ENCODE assay signal across 10 mouse cellular contexts in genomic region chr11:100609997-100610680, GRCm38 (mm10). TPM values are rescaled to one million over a fixed set of nuclear protein-coding genes. Genes with fewer than 3 reads are reported as not detected.
DNase-seq lines count a peak whose midpoint lies in the region; ATAC-seq and TF ChIP-seq lines count a peak whose summit lies in the region.
"Had no signal": no experiment of that assay in that cellular context is flagged by ENCODE, and none has a peak within 500 bp of the region (broad histone marks: within the 10 kb centered on the region; RNA-seq: fewer than 3 reads in every experiment).

No protein-coding gene starts in this region.

- no peak for DNase-seq in hindbrain, postnatal 0 days (ENCODE audit: low spot score)
- DNase-seq in hindbrain, embryonic 10.5 days (ENCODE audit: low spot score), result no peak
- DNase-seq in T-cell, adult 2 months (ENCODE audit: low spot score), result peak; percentile 62
- DNase-seq in left cerebral cortex, postnatal 14 days (ENCODE audit: low spot score in 2 of 2), result no peak
- DNase-seq in spleen, postnatal 10 days (ENCODE audit: low spot score in 2 of 2), result no peak

- no peak for TF ChIP-seq CTCF in hindbrain, postnatal 0 days (IDR thresholded peaks at IDR 0.05; ENCODE audit: low read depth)

- no peak overlapping the region for H3K4me2 ChIP-seq in hindbrain, postnatal 0 days (ENCODE audit: low read depth, low read length)
- peak overlapping the region; percentile 8; the same call in 1 of the 2 replicates for H3K4me2 ChIP-seq in heart, embryonic 12.5 days
- H3K4me2 ChIP-seq in limb, embryonic 15.5 days, result no peak overlapping the region

- no peaks in the 10 kb centered on the region for H3K27me3 ChIP-seq in hindbrain, postnatal 0 days (ENCODE audit: insufficient read depth, low read length)
- no peaks in the 10 kb centered on the region for H3K27me3 ChIP-seq in hindbrain, embryonic 10.5 days (ENCODE audit: insufficient read depth, poor library complexity, severe bottlenecking)
- H3K27me3 ChIP-seq in heart, embryonic 12.5 days (replicated peaks), result no peaks in the 10 kb centered on the region
- H3K27me3 ChIP-seq in limb, embryonic 15.5 days, result no peaks in the 10 kb centered on the region
- H3K27me3 ChIP-seq: megakaryocyte, embryonic 14.5 days; Patski had no signal

- H3K4me1 ChIP-seq in hindbrain, postnatal 0 days (ENCODE audit: insufficient read depth, low read length), result no peaks in the 10 kb centered on the region; the same call in 1 of the 2 replicates
- no peaks in the 10 kb centered on the region for H3K4me1 ChIP-seq in hindbrain, embryonic 10.5 days (replicated peaks)
- peaks cover 47% of the 10 kb centered on the region for H3K4me1 ChIP-seq in heart, embryonic 12.5 days (replicated peaks)
- peaks cover 14% of the 10 kb centered on the region for H3K4me1 ChIP-seq in limb, embryonic 15.5 days

- ATAC-seq in hindbrain, postnatal 0 days, result no peak
- no peak for ATAC-seq in heart, embryonic 12.5 days (ENCODE audit: insufficient number of reproducible peaks, low FRiP score)
- ATAC-seq in limb, embryonic 15.5 days (ENCODE audit: insufficient number of reproducible peaks, low FRiP score, low TSS enrichment, low read depth), result no peak
- ATAC-seq: forebrain, embryonic 14.5 days; Patski had no signal

- H3K27ac ChIP-seq in hindbrain, postnatal 0 days, result peak overlapping the region; percentile 21
- no peak overlapping the region for H3K27ac ChIP-seq in hindbrain, embryonic 10.5 days
- H3K27ac ChIP-seq in heart, embryonic 12.5 days (ENCODE audit: poor library complexity, severe bottlenecking), result peak overlapping the region; percentile 69
- H3K27ac ChIP-seq in limb, embryonic 15.5 days, result peak overlapping the region; percentile 44

- peak overlapping the region; percentile 9; the same call in 1 of the 2 replicates for H3K9ac ChIP-seq in hindbrain, postnatal 0 days (replicated peaks; ENCODE audit: low read length)
- peak overlapping the region; percentile 44; the same call in 1 of the 2 replicates for H3K9ac ChIP-seq in heart, embryonic 12.5 days
- H3K9ac ChIP-seq in limb, embryonic 15.5 days, result no peak overlapping the region

- H3K36me3 ChIP-seq in hindbrain, postnatal 0 days (ENCODE audit: insufficient read depth, low read length), result no peaks in the 10 kb centered on the region
- H3K36me3 ChIP-seq in hindbrain, embryonic 10.5 days, result peaks cover 74% of the 10 kb centered on the region
- H3K36me3 ChIP-seq in heart, embryonic 12.5 days, result peaks cover 23% of the 10 kb centered on the region
- peaks cover 20% of the 10 kb centered on the region for H3K36me3 ChIP-seq in limb, embryonic 15.5 days

- no peaks in the 10 kb centered on the region for H3K9me3 ChIP-seq in hindbrain, postnatal 0 days (ENCODE audit: low read length)
- H3K9me3 ChIP-seq in hindbrain, embryonic 10.5 days, result no peaks in the 10 kb centered on the region
- no peaks in the 10 kb centered on the region for H3K9me3 ChIP-seq in heart, embryonic 12.5 days (replicated peaks)
- H3K9me3 ChIP-seq in limb, embryonic 15.5 days, result no peaks in the 10 kb centered on the region
- H3K9me3 ChIP-seq: megakaryocyte, embryonic 14.5 days had no signal

- intact Hi-C loops in left cerebral cortex, postnatal 14 days (cut with DNase I), result no loop called here

- H3K4me3 ChIP-seq in hindbrain, postnatal 0 days (ENCODE audit: low read length), result no peak overlapping the region
- H3K4me3 ChIP-seq in hindbrain, embryonic 10.5 days, result no peak overlapping the region
- H3K4me3 ChIP-seq in heart, embryonic 12.5 days, result no peak overlapping the region
- no peak overlapping the region for H3K4me3 ChIP-seq in limb, embryonic 15.5 days
- H3K4me3 ChIP-seq: megakaryocyte, embryonic 14.5 days had no signal

- 66% methylated on average over 9 of the region's 9 CpGs for WGBS in hindbrain, postnatal 0 days
- WGBS in hindbrain, embryonic 10.5 days, result 88% methylated on average over 9 of the region's 9 CpGs
- 66% methylated on average over 9 of the region's 9 CpGs for WGBS in heart, embryonic 12.5 days
- WGBS in limb, embryonic 15.5 days, result 82% methylated on average over 9 of the region's 9 CpGs

RNA-seq across cellular contexts. Expression of gene Nkiras2, which starts 8.9 kb away (rescaled TPM):
- total RNA-seq in hindbrain, postnatal 0 days (2014; rRNA removed), result 125 and 131 TPM in 2 replicates
- 77.5 and 82.1 TPM in 2 replicates for polyA plus RNA-seq in hindbrain, postnatal 0 days (2015; fragmentation: Nextera tagmentation; extraction: Ambion mirVana)
- polyA plus RNA-seq in hindbrain, embryonic 10.5 days (2016; fragmentation: Nextera tagmentation; extraction: Ambion mirVana), result 95.9 and 119 TPM in 2 replicates
- 59.7 and 60.7 TPM in 2 replicates for polyA plus RNA-seq in heart, embryonic 12.5 days (2016; fragmentation: Nextera tagmentation; extraction: Ambion mirVana)
- 73.7 and 77.9 TPM in 2 replicates for polyA plus RNA-seq in limb, embryonic 15.5 days (2015; fragmentation: Nextera tagmentation; extraction: Ambion mirVana)
- 10 to 100 TPM; 23.9 to 25.4 TPM for total RNA-seq in left cerebral cortex, postnatal 14 days (2021)

RNA-seq across cellular contexts. Expression of gene Dnajc7, which starts 9.8 kb away (rescaled TPM):
- total RNA-seq in hindbrain, postnatal 0 days (2014; rRNA removed), result 64.6 and 73.8 TPM in 2 replicates
- polyA plus RNA-seq in hindbrain, postnatal 0 days (2015; fragmentation: Nextera tagmentation; extraction: Ambion mirVana), result 237 and 246 TPM in 2 replicates
- polyA plus RNA-seq in hindbrain, embryonic 10.5 days (2016; fragmentation: Nextera tagmentation; extraction: Ambion mirVana), result 219 and 260 TPM in 2 replicates
- polyA plus RNA-seq in heart, embryonic 12.5 days (2016; fragmentation: Nextera tagmentation; extraction: Ambion mirVana), result 207 and 213 TPM in 2 replicates
- polyA plus RNA-seq in limb, embryonic 15.5 days (2015; fragmentation: Nextera tagmentation; extraction: Ambion mirVana), result 218 and 227 TPM in 2 replicates
- total RNA-seq in left cerebral cortex, postnatal 14 days (2021), result 100 to 1,000 TPM; 239 to 244 TPM

RNA-seq across cellular contexts. Expression of gene Cnp, which starts 35.4 kb away (rescaled TPM):
- 95.3 and 125 TPM in 2 replicates for total RNA-seq in hindbrain, postnatal 0 days (2014; rRNA removed)
- 121 and 146 TPM in 2 replicates for polyA plus RNA-seq in hindbrain, postnatal 0 days (2015; fragmentation: Nextera tagmentation; extraction: Ambion mirVana)
- polyA plus RNA-seq in hindbrain, embryonic 10.5 days (2016; fragmentation: Nextera tagmentation; extraction: Ambion mirVana), result 22.7 and 27.3 TPM in 2 replicates
- polyA plus RNA-seq in heart, embryonic 12.5 days (2016; fragmentation: Nextera tagmentation; extraction: Ambion mirVana), result 21.6 and 22.1 TPM in 2 replicates
- 25.1 and 30.5 TPM in 2 replicates for polyA plus RNA-seq in limb, embryonic 15.5 days (2015; fragmentation: Nextera tagmentation; extraction: Ambion mirVana)
- 100 to 1,000 TPM; 158 to 245 TPM for total RNA-seq in left cerebral cortex, postnatal 14 days (2021)
